Mouse (Mus musculus) brain, embryonic 14.5 days (tissue): ENCODE results near the gene Kif18b. TPM values are rescaled to one million over a fixed set of nuclear protein-coding genes. Genes with fewer than 3 reads are reported as not detected.

ENCODE experiments used
- DNase-seq: peaks from one replicate; pipeline ENCODE4 v3.0.0-alpha.2; 2011; ENCODE audit warnings: low read depth
- CTCF ChIP-seq: fragments of 200-500 bp; IDR thresholded peaks from 2 replicates; pipeline ENCODE4 v1.5.1; 2012; ENCODE audit warnings: inconsistent platforms, mild to moderate bottlenecking, moderate library complexity, borderline replicate concordance; ENCODE audit not compliant: insufficient read depth, insufficient read length; ENCODE audit errors: extremely low read depth
- POLR2A ChIP-seq: fragments of 200-500 bp; IDR thresholded peaks from 2 replicates; pipeline ENCODE4 v1.6.1; 2012; ENCODE audit warnings: mild to moderate bottlenecking, inconsistent platforms, borderline replicate concordance; ENCODE audit not compliant: poor library complexity, insufficient read depth, insufficient read length, severe bottlenecking; ENCODE audit errors: extremely low read depth
- polyA plus RNA-seq: library from polyadenylated mRNA; depleted of rRNA; stranded (reverse); fragments of >200 nt; gene quantifications from 2 replicates; pipeline ENCODE4 v1.2.3, GENCODE M21; 2012

Kif18b gene
- polyA plus RNA-seq, 1 experiment: 9.3 TPM

- TF ChIP-seq POLR2A: no peak
- no peak for TF ChIP-seq CTCF
- no peak for DNase-seq
Measured at GRCm38 (mm10) chr11:102930672-102931071, 5.7 kb upstream of the Kif18b start.

- no peak for DNase-seq
Measured at GRCm38 (mm10) chr11:102925351-102925717, 410 bp upstream of the Kif18b start.

GRCm38 (mm10) chr11:102921491-102921890, 3.4 kb downstream of the Kif18b start:
- no peak for TF ChIP-seq POLR2A
- TF ChIP-seq CTCF: no peak
- no peak for DNase-seq

More at GRCm38 (mm10) chr11:102925351-102925717, 410 bp upstream of the Kif18b start:
- TF ChIP-seq CTCF (peak; percentile 32; the same call in 1 of the 2 replicates), POLR2A (no peak)

GRCm38 (mm10) chr11:102918077-102918476, 6.8 kb downstream of the Kif18b start:
- DNase-seq: no peak
- TF ChIP-seq CTCF: no peak
- TF ChIP-seq POLR2A: no peak

GRCm38 (mm10) chr11:102915380-102915779, 9.5 kb downstream of the Kif18b start:
- DNase-seq: no peak
- TF ChIP-seq CTCF: no peak
- no peak for TF ChIP-seq POLR2A

GRCm38 (mm10) chr11:102911376-102911775, 13.5 kb downstream of the Kif18b start:
- TF ChIP-seq POLR2A: no peak
- TF ChIP-seq CTCF: no peak
- no peak for DNase-seq

- DNase-seq: no peak
- no peak for TF ChIP-seq POLR2A
Measured at GRCm38 (mm10) chr11:102903654-102904053, 21.3 kb downstream of the Kif18b start.

GRCm38 (mm10) chr11:102902107-102902506, 22.8 kb downstream of the Kif18b start:
- no peak for DNase-seq
- TF ChIP-seq CTCF: no peak
- TF ChIP-seq POLR2A: no peak

GRCm38 (mm10) chr11:102901199-102901598, 23.7 kb downstream of the Kif18b start:
- no peak for DNase-seq
- no peak for TF ChIP-seq CTCF
- no peak for TF ChIP-seq POLR2A

- peak; percentile 90 for DNase-seq
- TF ChIP-seq POLR2A: no peak
- peak; percentile 96 for TF ChIP-seq CTCF
Measured at GRCm38 (mm10) chr11:102900763-102901162, 24.2 kb downstream of the Kif18b start, which contains the start of gene Gfap. Gene Gfap, minus strand, starts transcription at chr11:102900912.

GRCm38 (mm10) chr11:102898408-102898807, 26.5 kb downstream of the Kif18b start:
- peak; percentile 75 for DNase-seq
- no peak for TF ChIP-seq CTCF
- TF ChIP-seq POLR2A: no peak

GRCm38 (mm10) chr11:102896641-102897040, 28.3 kb downstream of the Kif18b start:
- DNase-seq: no peak

More at GRCm38 (mm10) chr11:102896641-102897040, 28.3 kb downstream of the Kif18b start:
- TF ChIP-seq CTCF (no peak), POLR2A (no peak)
